Mouse (Mus musculus) stomach, postnatal 0 days (tissue): ENCODE results near the gene Rab3d.

Experiments
- CTCF ChIP-seq: IDR thresholded peaks from 2 replicates; pipeline ENCODE4 v1.5.1; 2016; ENCODE audit warnings: antibody characterized with exemption, low read depth, mild to moderate bottlenecking, moderate library complexity
- EP300 ChIP-seq: optimal IDR thresholded peaks from 2 replicates; pipeline ENCODE3; 2016; ENCODE audit warnings: antibody characterized with exemption

DNA sequence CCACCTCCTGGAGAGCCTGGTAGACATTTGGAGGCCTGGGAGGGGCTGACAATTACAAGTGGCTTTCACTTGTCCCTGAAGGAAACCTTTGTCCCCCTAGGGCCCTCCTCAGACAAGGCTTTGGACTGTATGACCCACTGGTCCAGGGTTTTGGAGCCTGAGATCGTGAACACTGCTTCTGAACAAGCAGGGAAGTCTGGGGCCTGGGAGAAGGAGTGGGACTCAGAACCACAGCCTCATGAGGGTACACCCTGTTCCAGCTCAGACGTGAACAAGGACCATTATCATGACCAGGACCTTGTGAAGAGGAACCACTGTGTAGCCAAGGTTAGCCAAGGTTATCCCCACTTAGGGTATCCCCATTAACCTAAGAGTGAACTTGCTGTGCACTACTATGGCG lies 11.2 kb upstream of the Rab3d start:
- TF ChIP-seq EP300 (no peak), CTCF (no peak)
